Mouse (Mus musculus) lung, adult 2 months (tissue): ENCODE data around the gene Usp42.

Experiments used
- CTCF ChIP-seq: fragments of 200-500 bp; IDR thresholded peaks from 2 replicates; pipeline ENCODE4 v1.5.1; 2011; ENCODE audit warnings: mild to moderate bottlenecking, low read length, control low read depth; ENCODE audit not compliant: insufficient read depth
- POLR2A ChIP-seq: fragments of 200-500 bp; IDR thresholded peaks from 2 replicates; pipeline ENCODE4 v1.6.1; 2011; ENCODE audit warnings: low read depth, mild to moderate bottlenecking, control low read depth, low read length, borderline replicate concordance; ENCODE audit errors: extremely low read depth

DNA sequence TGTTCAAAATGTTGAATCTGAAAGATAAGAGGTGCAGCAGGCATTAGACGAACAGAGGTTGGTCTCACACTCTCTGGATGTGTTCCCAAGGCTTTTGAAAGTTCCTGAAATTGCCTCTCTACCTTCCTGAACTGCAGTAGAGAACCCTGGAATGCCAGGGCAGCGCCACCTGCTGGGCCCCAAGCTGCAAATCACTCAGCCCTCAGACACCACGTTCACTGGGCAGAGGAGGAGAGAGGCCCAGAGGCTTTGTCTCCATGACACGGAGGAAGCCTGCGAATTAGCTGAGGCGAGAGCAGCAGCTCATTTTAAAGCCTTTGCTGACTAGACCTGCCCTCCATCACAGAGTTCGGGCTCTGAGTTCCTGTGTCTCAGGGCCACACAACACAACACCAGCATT, 20.8 kb downstream of the Usp42 start:
- TF ChIP-seq CTCF: peak; percentile 87
- no peak for TF ChIP-seq POLR2A
